Mouse (Mus musculus): ENCODE measurements around the gene Ackr1. TPM values are rescaled to one million over a fixed set of nuclear protein-coding genes. Genes with fewer than 3 reads are reported as not detected.
A peak's percentile ranks its signal among the peaks of the same experiment; 100 is the strongest.

Gene Ackr1
- 10 to 100 TPM; 77.4 to 81.1 TPM for total RNA-seq (2021)
- long read RNA-seq, transcript Ackr1-201 (2 exons, 1,153 nt), result major isoform, 6 of 18 reads
- long read RNA-seq, partial matches to known transcripts, result 0 of 18 reads
- long read RNA-seq, other reads (novel, unspliced or antisense), result 12 of 18 reads

GRCm38 (mm10) chr1:173333312-173334253, at the start of gene Ackr1:
Gene Ackr1, minus strand, starts transcription at chr1:173333750.
- no peak for DNase-seq (ENCODE audit: low spot score in 2 of 2)

GRCm38 (mm10) chr1:173381436-173381835, 47.9 kb upstream of the Ackr1 start:
- no peak for DNase-seq (ENCODE audit: low spot score in 2 of 2)

- peak; percentile 85 for DNase-seq (ENCODE audit: low spot score in 2 of 2)
These were observed 44.0 kb upstream of the Ackr1 start for GRCm38 (mm10) chr1:173377380-173378112.

GRCm38 (mm10) chr1:173374020-173374419, 40.5 kb upstream of the Ackr1 start:
- DNase-seq (ENCODE audit: low spot score in 2 of 2), result no peak

GRCm38 (mm10) chr1:173371586-173371985, 38.0 kb upstream of the Ackr1 start:
- DNase-seq (ENCODE audit: low spot score in 2 of 2), result no peak

GRCm38 (mm10) chr1:173370456-173370855, 36.9 kb upstream of the Ackr1 start:
- no peak for DNase-seq (ENCODE audit: low spot score in 2 of 2)

- DNase-seq (ENCODE audit: low spot score in 2 of 2), result no peak
These were observed 36.1 kb upstream of the Ackr1 start for GRCm38 (mm10) chr1:173369611-173370010.

GRCm38 (mm10) chr1:173367356-173368046, 34.0 kb upstream of the Ackr1 start, which contains the start of gene Cadm3:
Gene Cadm3, minus strand, starts transcription at chr1:173367695.
- DNase-seq (ENCODE audit: low spot score in 2 of 2), result peak; percentile 85 to 87

- peak; percentile 28 to 50 for DNase-seq (ENCODE audit: low spot score in 2 of 2)
These were observed 33.3 kb upstream of the Ackr1 start for GRCm38 (mm10) chr1:173366701-173367355.

GRCm38 (mm10) chr1:173365970-173366409, 32.4 kb upstream of the Ackr1 start:
- no peak for DNase-seq (ENCODE audit: low spot score in 2 of 2)

- DNase-seq (ENCODE audit: low spot score in 2 of 2), result no peak
These were observed 30.7 kb upstream of the Ackr1 start for GRCm38 (mm10) chr1:173364125-173364800.

- DNase-seq (ENCODE audit: low spot score in 2 of 2), result no peak
These were observed 29.9 kb upstream of the Ackr1 start for GRCm38 (mm10) chr1:173363436-173363835.

- DNase-seq (ENCODE audit: low spot score in 2 of 2), result no peak
These were observed 28.1 kb upstream of the Ackr1 start for GRCm38 (mm10) chr1:173361651-173362050.

- no peak for DNase-seq (ENCODE audit: low spot score in 2 of 2)
These were observed 26.2 kb upstream of the Ackr1 start for GRCm38 (mm10) chr1:173359590-173360290.

GRCm38 (mm10) chr1:173357799-173358198, 24.2 kb upstream of the Ackr1 start:
- peak in 1 of 2 experiments; percentile 44 for DNase-seq (ENCODE audit: low spot score in 2 of 2)

GRCm38 (mm10) chr1:173356699-173357098, 23.1 kb upstream of the Ackr1 start:
- DNase-seq (ENCODE audit: low spot score in 2 of 2), result no peak

GRCm38 (mm10) chr1:173355107-173355846, 21.7 kb upstream of the Ackr1 start:
- DNase-seq (ENCODE audit: low spot score in 2 of 2), result no peak

- DNase-seq (ENCODE audit: low spot score in 2 of 2), result no peak
These were observed 16.9 kb upstream of the Ackr1 start, which contains the start of gene Aim2 for GRCm38 (mm10) chr1:173350372-173350957. Gene Aim2, plus strand, starts transcription at chr1:173350879.

All from layer of hippocampus, postnatal 10 days (tissue).